Mouse (Mus musculus): Measurements from ENCODE around the gene Cxcl12.

- TF ChIP-seq CTCF (IDR thresholded peaks at IDR 0.05; ENCODE audit: low read depth, low read length) = no peak
- no peak for TF ChIP-seq POLR2A (IDR thresholded peaks at IDR 0.05; ENCODE audit: insufficient read depth, low read length)
Measured at GRCm38 (mm10) chr6:117200916-117201315, 32.6 kb downstream of the Cxcl12 start.

Measured in ES-Bruce4 (cell line).